Mouse (Mus musculus) embryo, embryonic 10.5 days (tissue): Measurements from ENCODE around the gene Atf6b.

Experiments used
- DNase-seq: peaks from one replicate; pipeline ENCODE4 v3.0.0-alpha.2; 2015; ENCODE audit warnings: low spot score

Gene Atf6b

GRCm38 (mm10) chr17:34648141-34648890 is 1.4 kb downstream of the Atf6b start:
- DNase-seq, result no peak

DNA sequence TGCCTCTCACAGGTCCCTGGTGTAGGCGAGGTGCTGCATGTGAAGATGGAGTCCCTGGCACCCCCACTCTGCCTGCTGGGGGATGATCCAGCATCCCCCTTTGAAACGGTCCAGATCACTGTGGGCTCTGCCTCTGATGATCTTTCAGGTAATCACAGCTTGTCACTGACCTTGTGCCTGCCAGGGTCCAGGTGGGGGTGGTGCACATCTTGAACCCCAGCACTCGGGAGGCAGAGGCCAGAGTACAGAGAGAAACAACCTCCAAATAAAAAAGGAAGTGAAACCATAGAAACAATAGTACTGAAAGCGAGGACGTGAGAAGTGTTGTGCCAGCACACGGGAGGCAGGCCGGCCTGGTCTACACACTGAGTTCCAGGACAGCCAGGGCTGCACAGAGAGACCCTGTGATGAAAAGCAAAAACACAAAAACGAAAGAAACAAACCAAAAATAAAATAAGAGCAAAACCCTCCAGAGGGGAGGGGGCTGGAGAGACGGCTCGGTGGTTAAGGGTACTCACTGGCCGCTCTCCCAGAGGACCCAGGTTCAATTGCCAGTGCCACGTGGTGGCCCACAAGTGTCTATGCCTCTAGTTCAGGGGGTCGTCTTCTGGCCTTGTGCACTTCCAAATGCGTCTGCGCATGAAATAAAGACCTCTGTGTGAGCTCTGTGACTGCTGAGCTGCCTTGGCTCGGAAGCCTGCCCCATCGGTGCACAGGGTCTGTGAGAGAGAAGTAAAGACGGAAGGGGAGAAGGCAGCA is 2.3 kb downstream of the Atf6b start:
- DNase-seq, result no peak

DNA sequence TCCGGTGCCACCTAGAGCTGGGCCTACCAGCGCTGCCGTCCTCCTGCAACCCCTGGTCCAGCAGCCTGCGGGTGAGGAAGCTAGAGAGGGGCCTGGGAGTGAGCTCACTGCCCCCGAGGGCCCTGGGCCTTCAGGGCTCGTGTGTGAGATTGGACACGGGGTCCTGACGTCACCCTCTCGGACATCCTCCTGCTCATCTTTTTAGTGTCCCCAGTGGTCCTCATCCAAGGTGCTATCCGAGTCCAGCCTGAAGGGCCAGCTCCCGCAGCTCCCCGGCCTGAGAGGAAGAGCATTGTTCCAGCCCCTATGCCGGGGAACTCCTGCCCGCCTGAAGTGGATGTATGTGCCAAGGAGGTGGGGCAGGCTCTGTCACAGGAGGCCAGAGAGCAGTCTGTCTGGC is 3.8 kb downstream of the Atf6b start:
- DNase-seq, result no peak

DNA sequence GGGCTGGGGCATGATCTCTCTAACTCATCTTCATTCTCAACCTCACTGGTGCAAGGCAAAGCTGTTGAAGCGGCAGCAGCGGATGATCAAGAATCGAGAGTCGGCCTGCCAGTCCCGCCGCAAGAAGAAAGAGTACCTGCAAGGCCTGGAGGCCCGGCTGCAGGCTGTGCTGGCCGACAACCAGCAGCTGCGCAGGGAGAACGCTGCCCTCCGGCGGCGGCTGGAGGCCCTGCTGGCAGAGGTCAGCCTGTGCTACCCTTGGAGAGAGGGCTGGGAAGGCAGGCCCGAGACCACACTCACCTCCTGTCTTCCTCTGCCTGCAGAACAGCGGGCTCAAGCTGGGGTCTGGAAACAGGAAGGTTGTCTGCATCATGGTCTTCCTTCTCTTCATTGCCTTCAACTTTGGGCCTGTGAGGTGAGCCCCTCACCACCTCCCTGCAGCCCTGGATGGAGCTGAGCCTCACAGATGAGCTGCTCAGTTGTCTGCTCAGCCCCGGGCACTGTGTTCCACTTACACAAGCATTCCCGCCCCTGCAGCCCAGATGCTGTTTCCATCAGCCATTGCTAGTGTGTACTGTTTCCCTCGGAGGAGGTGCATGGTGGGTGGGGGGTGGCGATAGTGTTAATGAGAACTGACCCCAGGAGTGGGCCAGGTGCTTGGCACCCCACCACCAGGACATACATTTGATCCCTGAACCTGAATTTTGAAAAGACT is 4.7 kb downstream of the Atf6b start:
- peak; percentile 64 for DNase-seq

GRCm38 (mm10) chr17:34652546-34652945 is 5.6 kb downstream of the Atf6b start:
- DNase-seq, result no peak

GRCm38 (mm10) chr17:34652985-34653384 is 6.0 kb downstream of the Atf6b start:
- DNase-seq, result no peak

DNA sequence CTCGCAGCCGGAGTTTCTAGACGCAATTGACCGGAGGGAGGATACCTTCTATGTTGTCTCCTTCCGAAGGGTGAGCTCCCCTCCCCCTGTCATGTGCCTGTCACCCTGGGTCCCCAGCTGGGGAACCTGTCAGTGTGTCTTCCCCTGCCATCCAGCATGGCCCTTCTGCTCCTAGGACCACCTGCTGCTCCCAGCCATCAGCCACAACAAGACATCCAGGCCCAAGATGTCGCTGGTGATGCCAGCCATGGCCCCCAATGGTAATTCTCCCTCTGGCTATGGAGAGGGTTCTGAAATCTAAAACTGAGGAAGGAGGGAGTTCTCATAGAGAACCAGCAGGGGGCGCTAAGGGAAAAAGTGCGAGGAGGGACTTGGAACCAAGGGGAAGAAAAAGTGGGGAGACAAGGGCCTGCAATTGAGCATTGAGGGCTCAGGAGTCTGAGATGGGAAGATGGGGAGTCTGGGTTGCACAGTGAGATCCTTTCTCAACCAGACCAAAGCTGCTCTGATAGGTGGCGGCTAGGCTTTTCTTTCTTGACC is 6.9 kb downstream of the Atf6b start:
- peak; percentile 78 for DNase-seq

DNA sequence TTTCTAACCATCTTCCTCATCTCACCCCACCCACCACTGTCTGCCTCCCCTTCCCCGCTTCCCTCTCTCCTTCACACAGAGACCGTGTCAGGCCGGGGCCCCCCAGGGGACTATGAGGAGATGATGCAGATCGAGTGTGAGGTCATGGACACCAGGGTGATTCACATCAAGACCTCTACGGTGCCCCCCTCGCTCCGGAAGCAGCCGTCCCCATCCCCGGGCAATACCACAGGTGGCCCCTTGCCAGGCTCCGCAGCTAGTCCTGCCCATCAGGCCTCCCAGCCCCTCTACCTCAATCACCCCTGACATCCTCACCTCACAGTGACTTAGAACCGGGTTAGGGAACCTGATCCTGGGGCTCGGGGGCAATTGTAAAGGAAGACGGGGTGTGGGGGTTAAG is 7.4 kb downstream of the Atf6b start:
- no peak for DNase-seq

- DNase-seq, result no peak
These were observed 8.2 kb downstream of the Atf6b start for GRCm38 (mm10) chr17:34655160-34655559.

DNA sequence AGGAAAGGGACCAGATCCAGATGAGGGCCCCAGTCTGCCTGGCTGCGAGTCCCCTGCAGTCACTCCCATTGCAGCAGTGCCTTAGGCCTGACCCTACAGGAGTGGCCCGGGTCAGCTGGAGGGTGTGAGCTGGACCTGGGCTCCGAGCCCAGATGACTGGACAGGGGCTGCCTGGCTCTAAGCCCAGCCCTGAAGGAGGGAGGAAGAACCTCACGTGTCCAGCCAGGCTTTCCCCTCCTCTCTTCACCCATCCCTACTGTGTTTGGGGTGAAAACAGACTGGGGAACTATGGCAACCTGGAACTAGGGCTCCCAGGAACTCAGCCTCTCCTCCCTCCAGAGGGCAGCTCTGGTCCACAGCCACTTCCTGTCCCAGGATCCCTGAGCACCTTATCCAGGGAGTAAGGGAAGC is 8.6 kb downstream of the Atf6b start:
- no peak for DNase-seq

DNA sequence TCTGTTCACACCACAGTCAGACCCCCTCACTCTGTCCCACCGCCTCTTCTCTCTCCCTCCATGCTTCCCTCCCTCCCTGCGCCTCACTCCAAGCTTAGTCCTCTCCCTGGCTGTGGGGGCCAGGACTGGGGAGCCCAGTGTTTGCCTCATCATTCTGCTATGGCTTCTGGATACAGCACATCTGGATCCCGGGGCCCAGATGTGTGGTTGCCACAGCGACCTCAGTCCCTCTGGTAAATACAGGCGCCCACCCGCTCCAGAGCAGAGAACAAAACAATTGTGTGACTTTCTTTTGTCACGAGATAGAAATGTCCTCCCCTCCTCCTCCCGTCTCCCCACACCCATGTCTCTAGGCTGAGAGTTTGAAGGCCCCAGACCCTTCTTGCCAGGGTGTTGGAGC is 9.7 kb downstream of the Atf6b start:
- DNase-seq, result no peak

- no peak for DNase-seq
These were observed 10.3 kb downstream of the Atf6b start for GRCm38 (mm10) chr17:34657271-34657670.

GRCm38 (mm10) chr17:34658145-34658544 is 11.2 kb downstream of the Atf6b start:
- DNase-seq, result no peak

- no peak for DNase-seq
These were observed 11.6 kb downstream of the Atf6b start for GRCm38 (mm10) chr17:34658591-34658990.

DNA sequence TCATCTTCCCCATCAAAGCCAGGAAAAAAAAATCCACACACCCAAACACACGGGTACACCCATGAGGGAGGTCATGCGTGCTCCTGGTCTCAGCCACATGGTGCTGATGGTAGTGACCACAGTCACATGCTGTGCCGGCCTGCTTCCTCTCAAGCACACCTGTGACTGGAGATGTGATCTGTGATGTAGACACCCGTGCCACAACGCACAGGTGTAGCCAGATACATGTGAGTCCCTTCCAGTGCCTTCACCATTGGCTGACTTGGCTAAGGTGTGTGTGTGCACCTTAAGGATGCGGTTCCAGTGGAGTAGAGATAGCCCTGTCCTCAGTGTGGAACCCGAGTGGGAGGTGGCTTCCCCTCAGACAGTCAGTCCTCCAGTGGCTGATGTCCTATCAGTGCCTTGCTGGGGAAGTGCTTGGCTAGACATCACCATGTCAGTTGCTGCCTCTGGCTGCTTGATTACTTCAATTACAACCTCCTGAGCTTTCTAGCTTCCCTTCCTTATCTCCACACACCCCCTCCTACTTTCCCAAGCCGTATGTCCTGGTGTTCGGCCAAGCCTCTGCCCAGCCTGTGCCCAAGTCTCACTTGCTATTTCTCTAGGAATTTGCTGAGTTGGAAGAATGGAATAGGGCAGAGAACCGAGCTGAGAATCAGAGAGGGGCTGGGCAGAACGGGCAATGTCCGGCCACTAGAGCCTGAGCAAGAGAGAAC is 12.4 kb downstream of the Atf6b start:
- no peak for DNase-seq

DNA sequence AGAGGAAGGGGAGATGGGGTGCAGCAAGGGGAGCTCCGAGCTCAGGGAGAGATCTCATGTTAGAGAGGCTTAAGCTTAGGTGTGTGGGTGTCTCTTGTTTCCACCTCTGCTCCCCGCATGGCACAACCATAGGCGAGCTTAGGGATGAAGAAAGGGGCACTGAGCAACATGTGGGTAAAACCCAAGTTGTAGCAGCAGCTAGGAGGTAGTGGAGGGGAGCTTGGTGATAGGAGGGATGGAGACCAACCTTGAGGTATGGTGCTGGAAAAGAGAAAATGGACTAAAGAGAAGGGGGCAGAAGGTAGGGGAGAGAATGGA is 12.9 kb downstream of the Atf6b start:
- DNase-seq, result no peak

GRCm38 (mm10) chr17:34660259-34660820 is 13.4 kb downstream of the Atf6b start:
- DNase-seq, result no peak

- no peak for DNase-seq
These were observed 14.2 kb downstream of the Atf6b start for GRCm38 (mm10) chr17:34661121-34661591.

DNA sequence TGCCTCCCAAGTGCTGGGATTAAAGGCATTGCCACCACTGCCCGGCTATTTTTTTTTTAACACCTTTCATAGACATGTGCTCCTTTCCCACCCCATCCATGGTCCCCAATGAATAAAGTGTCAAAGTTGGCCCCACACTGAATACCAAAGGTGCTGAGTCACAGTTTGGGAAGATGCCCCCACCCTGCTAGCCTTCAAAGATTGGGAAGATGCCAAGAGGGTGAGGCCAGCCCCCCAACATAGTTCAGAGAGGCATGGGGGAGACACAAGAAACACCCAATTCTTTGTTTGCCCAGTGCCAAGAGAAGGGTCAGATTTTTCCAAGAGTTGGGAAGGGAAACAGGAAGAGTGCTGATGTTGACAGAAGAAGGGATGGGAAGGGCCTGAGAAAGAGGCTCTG is 15.5 kb downstream of the Atf6b start:
- DNase-seq, result no peak

DNA sequence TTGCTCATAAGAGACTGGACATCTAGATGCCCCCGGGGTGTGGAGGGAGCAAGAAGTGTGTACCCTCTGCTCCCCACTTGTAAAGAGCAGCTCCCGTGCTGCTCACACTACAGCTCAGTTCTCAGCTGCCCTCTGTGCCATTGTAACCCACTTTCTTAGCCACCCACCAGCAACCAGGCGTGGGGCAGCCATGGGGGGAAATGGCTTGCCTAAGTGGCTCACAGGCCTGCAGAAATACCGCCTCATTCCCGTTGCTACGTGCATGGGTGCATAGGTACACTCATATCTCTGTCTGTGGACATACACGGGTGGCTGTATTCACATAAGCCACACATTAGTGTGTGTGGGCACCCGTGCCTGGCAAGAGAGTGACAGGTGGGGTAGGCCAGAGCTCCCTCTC is 16.0 kb downstream of the Atf6b start:
- no peak for DNase-seq

DNA sequence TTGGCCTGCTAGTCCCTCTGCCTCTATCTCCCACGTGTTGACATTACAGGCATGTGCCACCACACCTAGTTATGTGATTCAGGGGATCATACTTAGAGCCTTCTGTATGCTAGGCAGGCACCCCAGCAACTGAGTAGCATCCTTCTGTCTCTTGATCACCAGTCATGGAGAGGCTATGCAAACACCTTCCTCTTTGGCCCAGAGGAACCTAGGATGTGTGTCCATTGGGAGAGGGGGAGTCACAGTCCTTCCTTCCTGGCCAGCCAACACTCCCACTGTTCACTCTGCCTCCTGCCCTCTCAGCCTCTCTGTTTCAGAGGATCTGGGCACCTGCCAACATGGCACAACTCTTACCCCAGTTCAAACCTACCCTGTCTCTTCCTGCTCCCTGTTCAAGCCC is 16.6 kb downstream of the Atf6b start:
- DNase-seq, result no peak

GRCm38 (mm10) chr17:34664472-34664871 is 17.5 kb downstream of the Atf6b start:
- no peak for DNase-seq
